Mouse (Mus musculus) liver, adult 2 months (tissue): ENCODE measurements at regions not wholly inside any gene's neighbourhood (a gene's known extent, or its start where the extent isn't known, plus 50 kb on each side); places are given as distances from the start of the nearest gene placed in this dataset.

Source experiments
- CTCF ChIP-seq: fragments of 200-500 bp; IDR thresholded peaks from 2 replicates; pipeline ENCODE4 v1.5.1; 2011; ENCODE audit warnings: low read depth, low read length, control low read depth
- POLR2A ChIP-seq: fragments of 200-500 bp; IDR thresholded peaks from 2 replicates; pipeline ENCODE4 v1.6.1; 2011; ENCODE audit warnings: low read length, control low read depth; ENCODE audit not compliant: insufficient read depth; ENCODE audit errors: extremely low read depth

DNA sequence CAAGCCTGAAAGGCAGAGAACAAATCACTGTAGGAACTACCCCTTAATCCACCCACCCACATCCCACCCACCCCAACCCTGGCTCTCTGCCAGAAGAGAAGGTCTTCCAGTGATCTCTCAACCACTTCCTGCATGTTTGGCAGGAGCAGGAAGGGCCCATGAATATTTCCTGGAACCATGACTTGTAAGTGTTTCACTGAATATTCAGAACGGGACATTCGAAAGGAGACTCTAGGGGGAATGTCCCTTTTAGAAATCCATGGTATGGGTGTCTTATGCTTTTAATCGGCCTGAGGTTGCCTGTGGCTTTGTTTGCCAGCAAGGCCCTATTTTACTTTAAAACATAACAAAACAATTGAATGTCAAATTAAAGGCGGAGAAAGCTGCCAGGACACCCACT, 66.0 kb downstream of the Dkk1 start:
- no peak for TF ChIP-seq POLR2A
- TF ChIP-seq CTCF = no peak
